9 mouse cellular contexts compared by ENCODE assay signal in genomic region chr7:145289302-145289701, GRCm38 (mm10). TPM values are rescaled to one million over a fixed set of nuclear protein-coding genes. Genes with fewer than 3 reads are reported as not detected.
A peak's percentile ranks its signal among the peaks of the same experiment; 100 is the strongest.
DNase-seq lines count a peak whose midpoint lies in the region; ATAC-seq lines count a peak whose summit lies in the region.
"Had no signal": no experiment of that assay in that cellular context is flagged by ENCODE, and none has a peak within 500 bp of the region (broad histone marks: within the 10 kb centered on the region; RNA-seq: fewer than 3 reads in every experiment).

No protein-coding gene starts in this region.

- H3K27ac ChIP-seq in embryonic facial prominence, embryonic 11.5 days (replicated peaks; ENCODE audit: low read depth, low read length) = no peak overlapping the region
- H3K27ac ChIP-seq: neural tube, embryonic 12.5 days had no signal

- no peaks in the 10 kb centered on the region for H3K36me3 ChIP-seq in embryonic facial prominence, embryonic 11.5 days (replicated peaks; ENCODE audit: control insufficient read depth, insufficient read depth, low read depth, low read length)
- H3K36me3 ChIP-seq: neural tube, embryonic 12.5 days had no signal

- no peak overlapping the region for H3K4me2 ChIP-seq in embryonic facial prominence, embryonic 11.5 days (ENCODE audit: low read depth, low read length)
- H3K4me2 ChIP-seq: neural tube, embryonic 12.5 days had no signal

- no peaks in the 10 kb centered on the region for H3K27me3 ChIP-seq in embryonic facial prominence, embryonic 11.5 days (ENCODE audit: control insufficient read depth, insufficient read depth, low read length)
- H3K27me3 ChIP-seq: neural tube, embryonic 12.5 days had no signal

- 24% methylated on average over 5 of the region's 5 CpGs for WGBS in embryonic facial prominence, embryonic 11.5 days

- H3K9me3 ChIP-seq in embryonic facial prominence, embryonic 11.5 days (replicated peaks; ENCODE audit: control insufficient read depth, low read length) = no peaks in the 10 kb centered on the region
- H3K9me3 ChIP-seq: neural tube, embryonic 12.5 days had no signal

- ATAC-seq in embryonic facial prominence, embryonic 11.5 days (replicated peaks; ENCODE audit: insufficient number of reproducible peaks, low FRiP score, low TSS enrichment, low read depth) = no peak; the same call in 1 of the 2 replicates

- no peak overlapping the region for H3K9ac ChIP-seq in embryonic facial prominence, embryonic 11.5 days (replicated peaks; ENCODE audit: low read length)
- H3K9ac ChIP-seq: neural tube, embryonic 12.5 days had no signal

- peak; percentile 46 for DNase-seq in gastrocnemius, postnatal 14 days
- DNase-seq in gastrocnemius, adult 18-20 months (ENCODE audit: low spot score) = no peak
- peak; percentile 26 for DNase-seq in right cerebral cortex, adult 18-20 months
- no peak for DNase-seq in right cerebral cortex, postnatal 36 days (ENCODE audit: low spot score in 2 of 2)
- peak; percentile 58 for DNase-seq in embryonic facial prominence, embryonic 11.5 days (ENCODE audit: low spot score)
- DNase-seq in lung, postnatal 4 days = peak; percentile 58 to 60
- DNase-seq in spleen, postnatal 14 days (ENCODE audit: low spot score in 2 of 2) = no peak
- no peak for DNase-seq in right cerebral cortex, postnatal 25 days

- H3K4me3 ChIP-seq in embryonic facial prominence, embryonic 11.5 days (ENCODE audit: low read depth, low read length) = no peak overlapping the region
- H3K4me3 ChIP-seq: neural tube, embryonic 12.5 days had no signal

- H3K4me1 ChIP-seq in embryonic facial prominence, embryonic 11.5 days (ENCODE audit: control insufficient read depth, insufficient read depth, low read length) = no peaks in the 10 kb centered on the region
- H3K4me1 ChIP-seq: neural tube, embryonic 12.5 days had no signal

- intact Hi-C loops in gastrocnemius, postnatal 14 days (cut with DNase I; ENCODE audit: low total_unique reads) = no loop called here

RNA-seq across cellular contexts. Expression of gene Tpcn2, which starts 5.5 kb away (rescaled TPM):
- 1 to 10 TPM; 2.4 to 3.3 TPM for total RNA-seq in gastrocnemius, postnatal 14 days (2021)
- total RNA-seq in gastrocnemius, adult 18-20 months (2021) = 1 to 10 TPM; 1.0 TPM
- polyA plus RNA-seq in embryonic facial prominence, embryonic 11.5 days (2014; fragmentation: Nextera tagmentation; extraction: Ambion mirVana) = 2.2 and 4.0 TPM in 2 replicates

RNA-seq across cellular contexts. Expression of gene Mrgprf, which starts 11.3 kb away (rescaled TPM):
- 1 to 10 TPM; 3.9 to 7.4 TPM for total RNA-seq in gastrocnemius, postnatal 14 days (2021)
- total RNA-seq in gastrocnemius, adult 18-20 months (2021) = 1 to 10 TPM; 1.3 to 2.1 TPM
- polyA plus RNA-seq in embryonic facial prominence, embryonic 11.5 days (2014; fragmentation: Nextera tagmentation; extraction: Ambion mirVana) = 0.10 and 0.20 TPM in 2 replicates

RNA-seq across cellular contexts. Expression of gene Mrgprd, which starts 25.3 kb away (rescaled TPM):
- not detected for total RNA-seq in gastrocnemius, postnatal 14 days (2021)
- total RNA-seq in gastrocnemius, adult 18-20 months (2021) = not detected
- not detected in 2 replicates for polyA plus RNA-seq in embryonic facial prominence, embryonic 11.5 days (2014; fragmentation: Nextera tagmentation; extraction: Ambion mirVana)

Comparison
In these comparisons a context has a peak if more than half of its experiments do, and no peak if none do; other contexts are left out.
1. DNase-seq: peak in gastrocnemius, postnatal 14 days (single experiment), right cerebral cortex, adult 18-20 months (single experiment), embryonic facial prominence, embryonic 11.5 days (single experiment) and lung, postnatal 4 days (2 of 2); none in gastrocnemius, adult 18-20 months (single experiment), right cerebral cortex, postnatal 36 days (0 of 2), spleen, postnatal 14 days (0 of 2) and right cerebral cortex, postnatal 25 days (single experiment).